Mouse (Mus musculus): ENCODE results near the gene Misp. TPM values are rescaled to one million over a fixed set of nuclear protein-coding genes. Genes with fewer than 3 reads are reported as not detected.

Gene Misp
- polyA plus RNA-seq, 1 experiment: 17.9 TPM

GRCm38 (mm10) chr10:79803716-79804323 is 17.0 kb upstream of the Misp start:
- H3K27ac ChIP-seq (ENCODE audit: insufficient read depth, low read depth, low read length): no peak overlapping the region
- TF ChIP-seq CTCF (conservative IDR thresholded peaks at IDR 0.05; ENCODE audit: insufficient read depth, insufficient read length, low read depth, low read length): no peak
- 38% methylated on average over 29 of the region's 29 CpGs for WGBS
- no peaks in the 10 kb centered on the region for H3K36me3 ChIP-seq (ENCODE audit: control insufficient read depth, insufficient read depth, low read length)
- H3K27me3 ChIP-seq (replicated peaks; ENCODE audit: control insufficient read depth, insufficient read depth, low read length): no peaks in the 10 kb centered on the region
- H3K4me1 ChIP-seq (ENCODE audit: control insufficient read depth, insufficient read depth, low read length): peaks cover 27% of the 10 kb centered on the region
- DNase-seq: peak; percentile 45
- H3K4me3 ChIP-seq (ENCODE audit: insufficient read depth, low read depth, low read length): no peak overlapping the region

DNA sequence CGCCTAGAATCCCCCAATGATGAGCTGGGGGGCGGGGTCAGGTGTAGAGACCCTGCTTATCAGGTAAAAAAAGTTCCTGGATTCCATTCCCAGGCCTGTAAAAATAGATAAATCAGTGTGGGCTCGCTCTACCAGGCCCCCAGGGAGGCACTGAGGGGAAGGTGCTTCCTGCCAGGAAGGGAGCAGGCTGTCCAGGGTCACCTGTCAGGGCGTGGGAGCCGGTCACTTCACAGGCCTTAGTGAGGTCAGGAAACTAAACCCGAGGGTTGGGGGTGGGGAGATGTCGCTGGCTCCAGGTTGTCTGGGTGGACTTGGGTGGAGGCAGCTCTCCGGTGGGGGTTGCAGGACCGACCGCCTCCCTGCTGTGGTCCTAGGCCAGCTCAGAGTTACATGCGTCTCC is 15.2 kb upstream of the Misp start:
- no peak overlapping the region for H3K4me3 ChIP-seq (ENCODE audit: insufficient read depth, low read depth, low read length)
- DNase-seq: peak; percentile 90
- H3K36me3 ChIP-seq (ENCODE audit: control insufficient read depth, insufficient read depth, low read length): no peaks in the 10 kb centered on the region; the same call in 1 of the 2 replicates
- no peak for TF ChIP-seq CTCF (conservative IDR thresholded peaks at IDR 0.05; ENCODE audit: insufficient read depth, insufficient read length, low read depth, low read length)
- TF ChIP-seq POLR2A (IDR thresholded peaks at IDR 0.05; ENCODE audit: low read depth, low read length): no peak
- H3K4me1 ChIP-seq (ENCODE audit: control insufficient read depth, insufficient read depth, low read length): peaks cover 21% of the 10 kb centered on the region
- no peaks in the 10 kb centered on the region for H3K27me3 ChIP-seq (replicated peaks; ENCODE audit: control insufficient read depth, insufficient read depth, low read length)
- H3K27ac ChIP-seq (ENCODE audit: insufficient read depth, low read depth, low read length): peak overlapping the region; percentile 42; the same call in 1 of the 2 replicates
- WGBS: 43% methylated on average over 11 of the region's 11 CpGs

DNA sequence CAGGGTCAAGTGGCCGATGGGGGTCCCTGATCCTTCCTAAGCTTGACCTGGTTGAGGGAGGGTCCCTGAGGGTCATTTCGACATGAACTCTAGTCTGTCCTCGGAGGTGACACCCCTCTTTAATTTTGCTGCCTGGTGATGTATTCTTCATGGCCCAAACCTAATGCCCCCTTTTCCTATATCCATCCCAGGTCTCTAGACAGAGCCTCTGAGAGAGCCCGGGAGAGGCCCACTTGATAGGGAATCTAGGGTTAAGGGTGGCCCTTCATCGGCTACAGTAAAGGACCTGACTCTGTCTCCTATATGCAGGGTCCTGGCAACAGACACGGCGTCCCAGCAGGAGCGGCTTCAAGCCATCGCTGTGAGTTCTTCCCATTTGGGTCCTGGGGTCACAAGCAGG is 14.5 kb upstream of the Misp start:
- WGBS: 81% methylated on average over 9 of the region's 9 CpGs
- TF ChIP-seq CTCF (conservative IDR thresholded peaks at IDR 0.05; ENCODE audit: insufficient read depth, insufficient read length, low read depth, low read length) (no peak), POLR2A (IDR thresholded peaks at IDR 0.05; ENCODE audit: low read depth, low read length) (no peak)
- Histone ChIP-seq H3K27me3 (replicated peaks; ENCODE audit: control insufficient read depth, insufficient read depth, low read length) (no peaks in the 10 kb centered on the region), H3K27ac (ENCODE audit: insufficient read depth, low read depth, low read length) (peak overlapping the region; percentile 42), H3K36me3 (ENCODE audit: control insufficient read depth, insufficient read depth, low read length) (no peaks in the 10 kb centered on the region; the same call in 1 of the 2 replicates), H3K4me3 (ENCODE audit: insufficient read depth, low read depth, low read length) (0 out of 2 replicates have a peak overlapping the region, but pooled peaks have one; percentile 13), H3K4me1 (ENCODE audit: control insufficient read depth, insufficient read depth, low read length) (peaks cover 16% of the 10 kb centered on the region)
- DNase-seq: no peak

GRCm38 (mm10) chr10:79806972-79807371 is 13.8 kb upstream of the Misp start:
- 0 out of 2 replicates have a peak overlapping the region, but pooled peaks have one; percentile 9 for H3K27ac ChIP-seq (ENCODE audit: insufficient read depth, low read depth, low read length)
- 68% methylated on average over 10 of the region's 10 CpGs for WGBS
- no peaks in the 10 kb centered on the region for H3K27me3 ChIP-seq (replicated peaks; ENCODE audit: control insufficient read depth, insufficient read depth, low read length)
- no peaks in the 10 kb centered on the region; the same call in 1 of the 2 replicates for H3K36me3 ChIP-seq (ENCODE audit: control insufficient read depth, insufficient read depth, low read length)
- TF ChIP-seq POLR2A (IDR thresholded peaks at IDR 0.05; ENCODE audit: low read depth, low read length) (no peak), CTCF (conservative IDR thresholded peaks at IDR 0.05; ENCODE audit: insufficient read depth, insufficient read length, low read depth, low read length) (no peak)
- peaks cover 14% of the 10 kb centered on the region for H3K4me1 ChIP-seq (ENCODE audit: control insufficient read depth, insufficient read depth, low read length)
- H3K4me3 ChIP-seq (ENCODE audit: insufficient read depth, low read depth, low read length): peak overlapping the region; percentile 21; the same call in 1 of the 2 replicates
- peak; percentile 66 for DNase-seq

DNA sequence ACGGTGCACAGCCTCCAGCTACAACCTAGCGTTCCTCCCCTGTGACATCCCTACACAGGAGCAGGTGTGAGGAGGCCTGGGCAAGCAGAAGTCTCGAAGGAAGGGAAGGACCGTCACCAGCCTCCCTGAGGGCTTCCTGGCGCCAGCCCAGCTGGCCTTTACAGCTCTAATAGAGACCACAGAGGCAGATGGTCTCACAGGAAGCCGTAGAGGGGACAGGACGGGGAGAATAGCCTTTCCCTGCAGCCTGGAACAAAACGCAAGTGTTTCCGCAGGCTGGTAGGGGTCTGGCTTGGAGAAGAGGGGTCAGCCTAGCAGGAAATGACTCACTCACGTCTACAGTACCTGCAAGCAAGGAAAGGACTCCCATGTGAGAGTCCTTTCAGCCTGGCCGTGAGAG is 13.0 kb upstream of the Misp start:
- Histone ChIP-seq H3K4me1 (ENCODE audit: control insufficient read depth, insufficient read depth, low read length) (peaks cover 8% of the 10 kb centered on the region), H3K27ac (ENCODE audit: insufficient read depth, low read depth, low read length) (peak overlapping the region; percentile 15), H3K4me3 (ENCODE audit: insufficient read depth, low read depth, low read length) (no peak overlapping the region), H3K27me3 (replicated peaks; ENCODE audit: control insufficient read depth, insufficient read depth, low read length) (no peaks in the 10 kb centered on the region), H3K36me3 (ENCODE audit: control insufficient read depth, insufficient read depth, low read length) (no peaks in the 10 kb centered on the region; the same call in 1 of the 2 replicates)
- peak; percentile 83 for DNase-seq
- 69% methylated on average over 11 of the region's 11 CpGs for WGBS
- no peak for TF ChIP-seq CTCF (conservative IDR thresholded peaks at IDR 0.05; ENCODE audit: insufficient read depth, insufficient read length, low read depth, low read length)
- no peak for TF ChIP-seq POLR2A (IDR thresholded peaks at IDR 0.05; ENCODE audit: low read depth, low read length)

DNA sequence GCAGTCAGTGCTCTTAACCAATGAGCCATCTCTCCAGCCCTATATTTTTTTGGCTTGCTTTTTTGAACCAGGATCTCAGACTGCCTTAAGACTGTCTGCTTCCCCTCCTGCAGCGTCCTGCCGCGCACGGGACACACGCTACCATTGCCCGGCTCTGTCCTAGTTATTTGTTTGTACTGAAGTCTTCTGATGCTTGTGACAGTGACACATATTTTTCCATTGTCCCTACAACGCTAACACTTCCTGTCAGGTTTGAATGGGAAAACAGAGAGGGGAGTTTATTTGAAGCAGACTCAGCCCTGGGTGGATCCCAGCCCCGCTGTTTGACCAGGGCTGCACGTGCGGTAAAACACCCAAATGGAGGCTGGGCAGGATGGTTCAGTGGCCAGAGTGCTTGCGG is 12.1 kb upstream of the Misp start:
- no peak for TF ChIP-seq CTCF (conservative IDR thresholded peaks at IDR 0.05; ENCODE audit: insufficient read depth, insufficient read length, low read depth, low read length)
- TF ChIP-seq POLR2A (IDR thresholded peaks at IDR 0.05; ENCODE audit: low read depth, low read length): no peak
- DNase-seq: peak; percentile 75
- Histone ChIP-seq H3K27ac (ENCODE audit: insufficient read depth, low read depth, low read length) (0 out of 2 replicates have a peak overlapping the region, but pooled peaks have one; percentile 3), H3K27me3 (replicated peaks; ENCODE audit: control insufficient read depth, insufficient read depth, low read length) (no peaks in the 10 kb centered on the region), H3K4me1 (ENCODE audit: control insufficient read depth, insufficient read depth, low read length) (peaks cover 4% of the 10 kb centered on the region; the same call in 1 of the 2 replicates), H3K36me3 (ENCODE audit: control insufficient read depth, insufficient read depth, low read length) (no peaks in the 10 kb centered on the region; the same call in 1 of the 2 replicates), H3K4me3 (ENCODE audit: insufficient read depth, low read depth, low read length) (no peak overlapping the region)
- 70% methylated on average over 11 of the region's 11 CpGs for WGBS

GRCm38 (mm10) chr10:79811736-79812637 is 8.8 kb upstream of the Misp start:
- DNase-seq: peak; percentile 90
- peaks cover 28% of the 10 kb centered on the region for H3K4me1 ChIP-seq (ENCODE audit: control insufficient read depth, insufficient read depth, low read length)
- H3K27me3 ChIP-seq (replicated peaks; ENCODE audit: control insufficient read depth, insufficient read depth, low read length): no peaks in the 10 kb centered on the region
- WGBS: 26% methylated on average over 15 of the region's 15 CpGs
- TF ChIP-seq POLR2A (IDR thresholded peaks at IDR 0.05; ENCODE audit: low read depth, low read length) (no peak), CTCF (conservative IDR thresholded peaks at IDR 0.05; ENCODE audit: insufficient read depth, insufficient read length, low read depth, low read length) (peak; percentile 96)
- no peaks in the 10 kb centered on the region; the same call in 1 of the 2 replicates for H3K36me3 ChIP-seq (ENCODE audit: control insufficient read depth, insufficient read depth, low read length)
- no peak overlapping the region for H3K4me3 ChIP-seq (ENCODE audit: insufficient read depth, low read depth, low read length)
- no peak overlapping the region for H3K27ac ChIP-seq (ENCODE audit: insufficient read depth, low read depth, low read length)

Data from kidney, adult 2 months (tissue).